Mouse (Mus musculus) heart, adult 9 months (tissue): Measurements from ENCODE around the gene Noxo1.
"Not testable (repeated sequence)": the region's sequence is repeated elsewhere in the genome, so short reads cannot be mapped to it uniquely, and the experiment has no call there.

Experiments
- DNase-seq, 2 experiments: peaks; one replicate each; pipeline ENCODE4 v3.0.0; 2022; ENCODE audit warnings: low spot score in 2 of 2

Gene Noxo1

DNA sequence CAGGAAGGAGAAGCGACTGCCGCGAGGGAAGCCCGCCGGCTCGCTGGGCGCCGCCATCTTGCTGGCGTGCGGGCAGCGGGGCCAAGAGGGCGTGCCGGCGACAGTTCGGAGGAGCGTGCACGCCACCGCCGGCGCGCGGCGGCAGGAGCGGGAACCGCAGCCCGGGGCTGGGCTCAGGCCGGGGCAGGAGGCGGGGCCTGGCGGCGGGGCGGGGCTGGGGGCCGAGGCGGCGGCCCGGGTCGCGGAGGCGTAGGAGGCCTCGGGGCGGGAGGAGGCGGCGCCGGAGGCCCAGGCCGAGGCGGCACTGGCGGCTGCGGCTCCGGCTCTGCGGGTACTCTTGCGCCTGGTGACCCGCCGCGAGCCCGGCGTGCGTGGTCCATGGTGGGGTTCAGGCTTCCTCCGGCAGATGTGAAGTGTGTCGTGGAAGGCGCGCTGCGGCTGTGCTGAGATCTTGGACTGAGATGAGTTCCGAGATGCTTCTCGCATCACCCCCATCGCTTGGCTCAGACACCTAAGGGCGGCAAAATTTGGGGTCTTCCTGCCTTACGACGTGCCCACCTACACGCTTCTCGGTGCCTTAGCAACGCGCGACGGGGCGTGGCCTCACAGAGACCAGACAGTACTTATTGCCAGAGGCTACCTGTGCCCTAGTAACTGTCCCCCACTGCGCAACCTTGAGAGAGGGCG lies at the start of gene Noxo1, which contains the start of gene Gfer:
TSS of gene Noxo1 (plus strand) at position 224 of the 687 bp plus-strand sequence.
TSS of gene Gfer (minus strand) at position 146 of the 687 bp plus-strand sequence.
- peak; percentile 82 to 88 for DNase-seq

DNA sequence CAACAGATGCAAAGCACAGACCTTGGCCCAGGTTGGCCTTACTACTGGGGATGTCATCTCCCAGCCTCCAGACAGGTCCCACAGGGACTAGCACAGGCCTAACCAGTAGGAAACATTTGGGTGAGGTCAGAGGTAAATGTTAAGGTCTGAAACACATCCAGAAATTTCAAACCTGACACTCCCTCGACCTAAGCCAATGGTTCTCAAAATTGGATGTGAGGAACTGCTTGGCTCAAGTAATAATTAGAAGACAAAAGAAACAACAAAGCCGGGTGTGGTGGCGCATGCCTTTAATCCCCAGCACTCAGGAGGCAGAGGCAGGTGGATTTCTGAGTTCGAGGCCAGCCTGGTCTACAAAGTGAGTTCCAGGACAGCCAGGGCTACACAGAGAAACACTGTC lies 49.7 kb upstream of the Noxo1 start:
- peak in 1 of 2 experiments; percentile 59 for DNase-seq

DNA sequence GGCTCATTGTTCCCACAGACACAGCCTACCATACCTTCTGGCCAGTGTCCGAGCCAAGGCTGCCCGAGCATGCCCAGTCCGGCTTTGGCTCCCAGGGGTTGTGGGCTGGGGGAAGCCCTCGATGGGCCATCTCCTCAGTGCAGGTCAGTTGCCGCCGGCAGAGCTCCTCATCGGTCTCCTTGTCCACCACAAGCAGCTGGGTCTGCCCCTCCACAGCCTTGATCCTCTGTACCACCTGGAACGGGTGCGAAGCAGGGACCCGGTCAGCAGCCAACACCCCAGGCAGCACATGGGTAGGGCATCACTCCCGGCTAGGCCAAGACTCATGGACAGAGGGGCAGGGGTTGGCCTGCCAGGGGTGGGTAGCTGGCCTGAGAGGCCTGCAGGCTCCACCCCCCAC lies 48.5 kb upstream of the Noxo1 start:
- DNase-seq, result no peak

DNA sequence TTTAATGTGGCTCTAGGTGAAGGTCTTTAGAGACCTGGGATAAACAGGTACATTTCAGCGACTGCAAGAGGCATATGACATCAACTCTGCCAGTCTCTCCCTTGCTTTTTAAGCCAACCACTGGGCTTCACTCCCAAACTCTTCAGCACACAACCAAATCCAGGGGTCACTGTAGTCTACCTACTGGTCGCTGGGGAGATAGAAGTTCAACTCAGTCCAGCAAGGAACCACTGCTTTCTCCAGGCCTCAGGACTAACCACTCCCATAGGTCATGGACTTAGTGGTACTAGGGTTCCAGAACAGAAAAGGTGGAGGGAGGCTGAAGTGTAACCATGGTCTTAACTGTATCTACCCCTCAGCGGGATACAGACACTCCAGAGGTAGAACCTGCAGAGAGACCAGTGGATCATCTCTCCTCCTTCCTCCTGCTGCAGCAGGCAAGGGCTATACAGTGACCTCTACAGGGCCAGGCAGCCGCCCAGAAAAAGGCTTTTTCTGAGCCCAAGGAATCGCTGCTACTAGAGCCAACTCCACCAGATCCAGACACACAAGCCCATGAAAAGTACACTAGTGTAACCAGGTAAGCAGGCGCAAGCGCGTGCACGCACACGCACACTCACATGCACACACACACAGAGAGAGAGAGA lies 47.2 kb upstream of the Noxo1 start:
- no peak for DNase-seq

DNA sequence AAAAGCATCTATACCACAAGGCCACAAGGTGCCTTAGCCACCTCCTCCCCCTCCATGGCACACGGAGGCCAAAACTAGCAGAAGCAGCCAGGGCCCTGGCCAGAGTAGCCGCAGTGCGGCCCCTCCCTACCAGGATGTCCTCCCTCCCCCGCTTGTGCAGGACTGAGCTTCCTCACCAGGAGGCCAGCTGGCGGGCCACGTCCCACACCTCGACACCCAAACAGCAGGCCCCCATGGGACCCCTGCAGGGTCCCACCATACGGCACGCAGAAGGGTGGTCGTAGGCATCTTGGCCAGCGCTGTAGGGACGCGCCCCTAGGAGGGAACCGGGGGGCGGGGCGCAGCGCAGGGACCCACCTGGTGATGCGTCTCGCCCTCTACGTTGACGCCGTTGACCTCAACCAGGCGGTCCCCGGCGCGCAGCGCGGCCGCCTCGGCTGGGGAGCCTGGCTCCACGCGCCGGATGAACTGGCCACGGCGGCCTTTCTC lies 46.4 kb upstream of the Noxo1 start:
- peak; percentile 76 to 82 for DNase-seq

DNA sequence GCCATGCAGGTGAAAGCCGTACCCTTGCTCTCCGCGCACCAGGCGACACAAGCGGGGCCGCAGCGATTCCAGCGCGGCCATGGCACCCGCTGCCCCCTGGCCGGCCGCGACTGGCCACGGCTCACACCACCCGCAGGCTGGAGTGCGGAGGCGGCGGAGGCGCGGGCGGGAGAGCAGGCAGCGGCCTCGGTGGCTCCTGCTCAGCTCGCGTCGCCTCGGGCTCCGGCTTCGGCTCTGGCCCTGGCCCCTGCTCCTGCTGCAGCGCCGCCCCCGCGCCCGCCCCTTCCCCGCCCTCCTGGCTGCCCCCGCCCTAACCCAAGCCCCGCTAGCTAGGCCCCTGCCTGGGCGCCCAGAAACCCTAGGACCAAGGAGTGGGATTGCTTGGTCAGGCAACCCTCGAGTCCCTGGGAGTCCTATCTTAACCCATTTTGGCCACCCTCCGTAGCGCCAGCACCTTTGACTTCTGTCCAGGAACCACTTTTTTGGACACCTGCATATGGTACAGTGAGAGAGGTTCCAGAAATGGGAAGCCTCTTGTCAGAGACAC lies 45.9 kb upstream of the Noxo1 start, which contains the start of gene Slc9a3r2:
TSS of gene Slc9a3r2 (minus strand) at position 258 of the 547 bp plus-strand sequence.
- peak; percentile 60 to 67 for DNase-seq

DNA sequence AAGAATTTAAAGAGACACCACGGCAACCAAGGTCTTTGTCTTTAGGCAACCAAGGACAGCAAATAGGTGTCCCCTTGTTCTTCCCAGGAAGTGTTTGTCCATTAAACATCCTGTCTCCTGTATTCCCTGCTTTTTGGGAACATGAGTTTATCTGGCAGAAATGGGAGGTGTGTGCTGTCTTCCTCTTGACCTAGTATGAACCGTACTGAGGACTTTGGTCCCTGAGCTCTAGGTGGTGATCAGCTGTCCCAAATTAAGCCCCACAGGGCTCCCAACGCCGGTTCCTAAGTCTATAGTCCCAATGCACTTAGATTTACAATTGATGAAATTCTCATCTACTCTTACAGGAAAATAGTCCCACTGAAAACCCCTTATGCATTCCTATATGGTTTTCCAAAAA lies 45.3 kb upstream of the Noxo1 start:
- no peak for DNase-seq

DNA sequence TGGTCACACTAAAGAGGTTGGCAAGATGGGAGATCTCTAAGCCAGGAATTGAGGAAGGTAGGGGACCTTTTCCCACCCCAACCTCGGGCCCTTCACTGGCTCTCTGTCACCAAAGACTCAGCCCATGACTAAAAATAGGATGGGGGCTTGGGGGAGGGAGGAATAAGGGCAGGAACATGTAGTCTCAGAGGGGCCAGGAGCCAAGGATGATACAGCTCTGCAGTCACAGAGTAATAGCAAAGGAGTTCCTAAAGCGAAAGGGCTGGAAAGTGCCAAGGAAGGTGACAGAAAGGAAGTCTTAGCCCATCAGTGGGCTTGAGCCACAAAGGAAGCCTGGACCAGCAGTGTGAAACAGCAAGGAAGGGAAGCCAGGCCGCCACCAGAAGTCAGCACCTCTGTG lies 44.2 kb upstream of the Noxo1 start:
- no peak for DNase-seq

DNA sequence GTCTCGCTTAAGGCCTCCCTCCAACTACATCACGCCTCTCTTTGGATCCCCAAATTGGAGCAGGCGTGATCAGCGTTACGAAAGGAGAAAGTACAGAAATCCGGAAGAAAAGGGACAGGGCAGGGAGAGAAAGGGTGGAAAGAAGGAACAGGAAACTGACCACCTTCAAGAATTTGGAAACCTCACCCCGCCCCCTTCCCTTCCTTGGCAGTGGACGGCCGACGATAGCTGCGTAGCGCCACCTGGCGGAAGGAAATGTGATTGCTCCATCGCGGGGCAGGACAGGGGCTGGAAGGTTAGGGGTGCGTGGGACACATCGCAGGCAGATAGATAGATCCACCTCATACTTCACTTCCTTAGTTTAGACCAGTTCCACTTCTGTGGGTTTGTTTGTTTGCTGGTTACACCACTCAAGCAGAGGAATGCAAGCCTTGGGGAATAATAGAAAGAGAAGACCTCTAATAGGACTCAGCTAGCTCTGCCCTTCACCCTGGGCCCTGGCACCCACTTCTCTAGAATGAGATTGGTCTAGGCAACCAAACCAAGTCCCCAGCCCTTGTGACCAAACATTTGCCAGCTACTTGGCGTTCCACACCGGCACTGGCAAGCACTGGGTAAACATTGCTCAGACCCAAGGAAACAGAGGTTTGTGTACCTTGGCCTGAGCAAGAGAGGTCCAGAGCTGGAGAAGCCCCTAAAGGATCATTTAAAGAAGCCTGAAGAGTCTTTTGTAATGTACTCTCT lies 41.9 kb upstream of the Noxo1 start:
- DNase-seq, result peak; percentile 54 to 75

DNA sequence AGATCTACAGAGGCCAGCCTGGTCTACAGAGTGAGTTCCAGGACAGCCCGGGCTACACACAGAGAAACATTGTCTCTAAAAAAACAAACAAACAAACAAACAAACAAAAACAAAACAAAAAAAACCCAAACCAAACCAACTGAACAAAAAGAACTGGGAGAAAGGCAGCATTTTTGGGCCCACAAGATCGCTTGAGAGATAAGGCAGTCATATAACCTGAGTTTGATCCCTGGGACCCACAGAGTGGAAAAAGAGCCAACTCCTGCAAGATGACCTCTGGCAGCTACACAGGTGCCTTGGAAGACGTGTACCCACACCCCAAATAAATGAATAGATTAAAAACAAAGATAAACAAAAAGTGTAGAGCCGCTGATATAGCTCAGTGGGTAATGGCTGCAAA lies 41.1 kb upstream of the Noxo1 start:
- DNase-seq, result no peak

DNA sequence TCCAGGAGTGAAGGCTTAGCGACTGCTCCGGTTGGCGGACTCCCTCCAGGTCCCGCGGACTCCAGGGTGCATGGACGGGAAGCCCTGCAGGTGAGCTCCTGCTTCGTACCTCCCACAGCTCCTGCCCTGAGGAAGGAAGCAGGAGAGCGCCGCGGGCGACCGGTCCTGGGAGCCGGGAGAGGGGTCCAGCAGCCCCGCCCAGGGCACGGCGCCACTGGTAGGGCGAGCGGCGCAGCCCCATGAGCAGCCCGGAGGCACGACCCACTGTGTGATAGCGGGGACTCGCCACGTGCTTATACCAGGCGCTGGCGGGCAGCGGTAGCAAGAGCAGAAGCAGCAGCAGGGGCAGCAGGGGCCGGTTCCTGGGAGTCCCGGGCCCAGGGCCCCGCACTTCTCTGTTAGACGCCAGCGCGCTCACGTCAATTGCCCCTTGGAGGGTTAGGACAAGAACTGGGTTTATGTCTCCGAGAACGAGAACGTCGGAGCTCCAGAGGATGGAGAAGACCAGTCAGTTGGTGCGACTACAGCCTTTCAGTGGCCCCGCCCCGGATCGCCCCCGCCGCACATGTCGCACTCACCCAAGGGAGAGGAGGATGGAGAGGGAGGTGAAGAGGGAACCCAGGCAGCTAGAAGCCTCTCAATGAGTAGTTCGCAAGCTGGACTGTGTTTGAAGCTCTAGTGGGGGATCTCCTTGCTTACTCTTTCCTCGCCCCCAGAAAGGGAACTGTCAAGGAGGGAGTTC lies 37.8 kb upstream of the Noxo1 start, which contains the start of gene Npw:
TSS of gene Npw (minus strand) at position 441 of the 742 bp plus-strand sequence.
- DNase-seq, result no peak

DNA sequence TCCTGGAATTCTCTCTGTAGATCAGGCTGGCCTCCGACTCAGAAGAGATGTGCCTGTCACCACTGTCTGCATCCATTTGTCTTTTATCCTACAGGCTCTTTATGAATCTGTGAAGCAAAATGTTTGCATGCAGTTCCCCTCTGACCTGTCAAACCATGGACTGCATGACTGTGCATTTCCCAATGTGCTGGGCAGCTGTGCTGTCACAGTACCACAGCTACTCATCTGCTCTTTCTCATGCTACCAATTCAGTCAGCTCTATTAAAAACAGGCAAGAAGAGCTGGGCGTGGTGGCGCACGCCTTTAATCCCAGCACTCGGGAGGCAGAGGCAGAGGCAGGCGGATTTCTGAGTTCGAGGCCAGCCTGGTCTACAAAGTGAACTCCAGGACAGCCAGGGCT lies 29.0 kb upstream of the Noxo1 start:
- not testable (repeated sequence) for DNase-seq

DNA sequence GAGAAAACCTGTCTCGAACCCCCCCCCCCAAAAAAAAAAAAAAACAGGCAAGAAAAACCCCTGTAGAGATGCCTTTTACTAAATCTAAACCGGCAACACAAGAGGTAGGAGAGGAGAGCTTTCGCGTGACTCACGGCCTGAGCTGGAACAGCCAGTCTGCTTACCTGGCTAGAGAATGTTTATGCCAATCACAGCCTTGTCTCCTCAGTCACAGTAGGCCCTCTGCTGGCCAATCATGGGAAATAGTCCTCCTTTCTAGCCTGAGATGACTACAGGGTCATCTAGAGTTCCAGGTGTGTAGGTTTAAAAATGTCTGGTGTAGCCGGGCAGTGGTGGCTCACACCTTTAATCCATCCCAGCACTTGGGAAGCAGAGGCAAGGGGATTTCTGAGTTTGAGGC lies 28.6 kb upstream of the Noxo1 start:
- peak in 1 of 2 experiments; percentile 55 for DNase-seq

DNA sequence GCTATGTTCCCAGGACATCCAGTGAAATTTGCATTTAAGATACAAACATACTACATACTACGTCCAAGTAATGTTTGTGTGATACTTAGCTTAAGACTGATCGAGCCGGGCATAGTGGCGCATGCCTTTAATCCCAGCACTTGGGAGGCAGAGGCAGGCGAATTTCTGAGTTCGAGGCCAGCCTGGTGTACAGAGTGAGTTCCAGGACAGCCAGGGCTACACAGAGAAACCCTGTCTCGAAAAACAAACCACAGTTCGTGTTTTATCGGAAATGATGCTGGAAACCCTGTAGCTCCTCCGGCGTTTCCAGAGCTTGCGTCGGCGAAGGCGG lies 26.9 kb upstream of the Noxo1 start:
- DNase-seq, result not testable (repeated sequence)

DNA sequence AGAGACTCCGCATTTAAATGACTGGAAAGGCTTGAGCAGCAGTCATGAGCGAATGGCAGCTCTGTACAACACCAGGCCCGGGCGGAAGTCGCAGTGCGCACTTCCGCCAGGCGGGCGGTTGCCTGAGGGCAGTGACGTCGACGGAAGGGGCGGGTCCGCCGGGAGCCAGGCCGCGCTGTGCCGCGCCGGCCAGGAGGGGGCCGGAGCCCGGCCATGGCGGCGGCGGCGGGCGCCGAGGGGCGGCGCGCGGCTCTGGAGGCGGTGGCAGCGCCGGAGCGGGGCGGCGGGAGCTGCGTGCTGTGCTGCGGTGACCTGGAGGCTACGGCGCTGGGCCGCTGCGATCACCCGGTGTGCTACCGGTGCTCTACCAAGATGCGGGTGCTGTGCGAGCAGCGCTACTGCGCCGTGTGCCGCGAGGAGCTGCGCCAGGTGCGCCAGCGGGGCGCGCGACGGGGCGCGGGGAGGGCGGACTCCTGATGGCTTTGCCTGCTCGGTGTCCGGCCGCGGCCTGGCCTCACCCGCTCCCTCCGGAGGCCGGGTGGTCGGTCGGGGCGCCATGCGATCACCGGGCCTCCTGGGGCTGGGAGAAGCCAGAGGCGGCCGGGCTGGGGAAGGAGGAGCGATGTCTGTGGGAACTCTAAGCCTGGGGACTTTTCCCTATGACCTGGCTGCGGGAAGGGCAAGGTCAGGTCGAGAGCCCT lies 26.3 kb upstream of the Noxo1 start, which contains the start of gene Zfp598:
TSS of gene Zfp598 (plus strand) at position 143 of the 701 bp plus-strand sequence.
- peak; percentile 93 for DNase-seq

DNA sequence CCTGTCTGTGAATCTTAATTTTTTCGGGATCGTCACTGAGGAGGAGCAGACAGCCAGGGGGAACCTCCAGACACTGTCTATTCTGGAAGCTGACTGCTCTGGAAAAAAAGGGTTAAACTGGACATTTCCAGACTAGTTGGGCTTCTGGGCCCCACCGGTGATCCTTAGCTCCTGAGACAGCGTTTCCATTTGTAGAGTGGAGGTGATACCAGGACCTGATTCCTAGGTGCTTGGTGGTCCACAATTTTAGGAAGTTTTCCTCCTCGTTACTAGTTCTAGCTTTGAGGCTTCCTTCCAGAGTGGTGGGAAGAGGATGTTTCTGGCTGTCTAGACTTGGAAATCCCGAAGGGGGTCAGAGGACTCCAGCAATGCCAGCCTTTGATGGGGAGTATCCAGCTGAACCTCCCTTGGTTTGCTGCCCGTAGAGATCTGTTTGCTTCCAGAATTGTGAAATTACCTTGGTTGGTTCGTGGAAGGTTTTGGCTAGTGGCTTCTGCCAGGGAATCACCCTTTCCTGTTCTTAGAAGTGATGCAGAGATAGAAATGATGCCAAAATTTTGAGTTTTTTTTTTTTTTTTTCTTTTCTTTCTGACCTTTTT lies 25.7 kb upstream of the Noxo1 start:
- no peak for DNase-seq

DNA sequence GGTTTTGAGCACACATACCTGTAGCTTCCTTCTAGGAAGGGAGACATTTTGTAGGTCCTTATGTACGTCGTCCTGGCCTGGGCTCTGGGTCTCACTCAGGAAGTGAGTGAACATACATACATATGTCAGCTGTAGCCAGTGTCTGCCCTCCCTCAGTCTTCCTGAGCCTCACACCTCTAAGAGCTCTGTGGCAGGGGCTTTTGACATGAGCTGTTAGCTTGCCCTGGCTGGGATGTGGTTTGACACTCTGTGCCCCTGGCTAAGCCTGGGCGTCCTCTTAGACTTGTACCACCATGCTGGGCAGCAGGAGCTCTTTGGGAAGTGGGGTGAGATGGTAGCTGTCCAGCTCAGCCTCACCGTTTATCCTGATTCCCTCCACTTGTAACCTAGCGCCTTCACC lies 24.7 kb upstream of the Noxo1 start:
- no peak for DNase-seq

DNA sequence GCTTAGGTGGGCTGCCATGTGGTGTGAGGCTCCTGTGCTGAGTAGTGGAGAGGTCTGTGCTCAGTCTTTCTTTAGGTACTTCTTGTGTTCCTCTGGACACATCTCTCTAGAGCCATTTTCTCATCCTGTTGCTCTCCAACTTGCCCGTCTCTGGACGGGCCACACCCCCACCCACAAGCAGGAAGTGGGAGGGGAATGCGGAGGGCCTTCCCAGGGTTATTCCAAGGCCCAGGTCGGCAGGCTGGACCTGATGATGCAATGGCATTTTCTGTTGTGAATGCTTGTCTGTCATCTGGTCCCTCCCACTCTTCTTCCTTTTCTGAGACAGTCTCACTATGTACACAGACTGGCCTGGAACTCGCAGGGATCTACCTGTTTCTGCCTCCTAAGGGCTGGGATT lies 23.9 kb upstream of the Noxo1 start:
- DNase-seq, result peak; percentile 64 to 74

DNA sequence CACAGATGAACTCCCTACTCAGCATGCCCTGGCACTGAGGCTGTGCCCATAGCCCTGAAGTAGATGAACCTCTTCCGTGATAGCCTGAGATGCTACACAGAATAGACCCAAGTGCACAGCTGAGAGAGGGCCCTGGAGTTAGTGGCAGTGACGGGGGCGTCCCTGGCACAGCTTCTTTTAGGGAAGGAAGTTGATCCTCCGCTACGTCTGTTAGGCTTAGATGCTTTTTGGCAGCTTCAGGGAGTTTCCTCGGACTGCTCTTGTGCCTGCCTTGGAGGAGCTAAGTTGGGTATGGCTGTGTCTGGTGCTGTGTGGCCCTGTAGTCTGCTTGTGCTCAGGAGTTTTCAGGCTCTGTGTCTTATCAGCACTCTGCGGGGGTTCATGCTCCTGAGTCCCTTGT lies 21.8 kb upstream of the Noxo1 start:
- DNase-seq, result no peak

DNA sequence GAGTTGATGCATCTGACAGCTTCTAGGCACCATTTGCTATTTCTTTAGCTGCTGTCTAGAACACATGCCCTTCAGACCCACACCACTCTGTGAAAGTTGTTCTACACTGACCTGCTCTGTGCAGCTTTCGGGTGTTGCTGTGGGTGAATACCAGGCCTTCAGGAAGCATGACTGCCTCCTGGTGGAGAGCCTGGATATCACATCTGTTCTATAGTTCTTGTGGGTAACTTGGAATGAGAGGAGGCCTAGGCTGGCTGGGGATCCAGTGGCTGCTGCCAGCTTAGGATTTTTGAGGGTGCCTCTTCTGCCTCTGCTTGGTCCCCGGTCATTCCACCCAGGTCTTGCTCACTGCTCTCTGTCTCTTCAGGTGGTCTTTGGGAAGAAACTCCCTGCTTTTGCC lies 19.8 kb upstream of the Noxo1 start:
- DNase-seq, result peak in 1 of 2 experiments; percentile 56
